Mouse (Mus musculus): ENCODE measurements around the gene Hlx. TPM values are rescaled to one million over a fixed set of nuclear protein-coding genes. Genes with fewer than 3 reads are reported as not detected.

Hlx gene
- total and polyA plus RNA-seq, 2 experiments from 2014 or later: 1.8 to 2.3 TPM

GRCm38 (mm10) chr1:184721121-184721520, 11.3 kb downstream of the Hlx start:
- no peak for TF ChIP-seq CTCF (IDR thresholded peaks at IDR 0.05; ENCODE audit: low read depth)
- ATAC-seq (no peak), DNase-seq (ENCODE audit: low spot score) (no peak)
- Histone ChIP-seq H3K27me3 (ENCODE audit: insufficient read depth, low read length) (peaks cover 90% of the 10 kb centered on the region), H3K9ac (replicated peaks; ENCODE audit: low read length) (no peak overlapping the region), H3K27ac (no peak overlapping the region), H3K4me1 (ENCODE audit: insufficient read depth, low read length) (no peaks in the 10 kb centered on the region), H3K9me3 (ENCODE audit: low read length) (no peaks in the 10 kb centered on the region), H3K4me2 (ENCODE audit: low read depth, low read length) (no peak overlapping the region), H3K4me3 (ENCODE audit: low read length) (no peak overlapping the region), H3K36me3 (ENCODE audit: insufficient read depth, low read length) (no peaks in the 10 kb centered on the region)
- 2% methylated on average over 9 of the region's 9 CpGs for WGBS

DNA sequence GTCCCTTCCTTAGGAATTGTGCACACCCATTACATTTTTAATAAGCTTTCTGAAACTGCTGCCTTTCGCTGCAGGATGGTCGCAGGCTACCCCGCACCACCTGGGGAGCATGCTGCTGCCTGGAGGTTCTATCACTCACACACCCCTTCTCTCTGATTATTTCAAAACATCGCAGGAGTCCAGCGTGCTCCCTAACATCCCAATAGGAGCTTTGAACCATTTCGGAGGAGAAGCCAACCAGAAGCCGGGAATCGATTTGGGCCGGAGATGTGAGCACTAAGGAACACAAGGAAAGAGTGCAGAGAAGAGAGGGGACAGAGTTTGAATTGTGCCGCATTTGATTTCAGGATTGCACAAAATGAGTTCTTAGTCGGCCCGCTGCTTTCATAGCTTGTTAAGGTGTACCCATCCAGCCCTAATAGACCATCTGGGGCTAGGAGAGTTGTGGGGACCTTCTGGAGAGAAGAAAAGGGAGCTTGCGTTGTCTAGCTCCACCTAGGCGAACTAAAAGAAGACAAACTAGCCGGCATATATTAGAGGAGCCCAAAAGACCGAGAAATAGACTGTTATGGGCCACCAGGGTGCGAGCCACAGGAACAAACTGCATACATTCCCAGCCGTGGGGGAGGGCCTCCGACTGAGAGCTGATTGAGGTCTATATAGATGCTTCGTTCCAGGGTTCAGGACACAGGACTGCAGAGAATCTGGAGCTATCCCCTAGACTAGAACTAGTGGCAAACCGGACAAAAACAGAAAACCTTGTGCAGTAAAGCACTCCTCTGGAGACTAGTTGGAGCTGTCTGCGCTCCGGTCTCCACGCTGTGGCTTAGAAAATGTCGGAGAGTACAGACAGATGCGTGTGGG, 12.0 kb downstream of the Hlx start:
- ATAC-seq (no peak), DNase-seq (ENCODE audit: low spot score) (no peak)
- H3K4me3 ChIP-seq (ENCODE audit: low read length): no peak overlapping the region; the same call in 1 of the 2 replicates
- H3K4me1 ChIP-seq (ENCODE audit: insufficient read depth, low read length): no peaks in the 10 kb centered on the region
- H3K9me3 ChIP-seq (ENCODE audit: low read length): no peaks in the 10 kb centered on the region
- H3K27ac ChIP-seq: no peak overlapping the region
- H3K9ac ChIP-seq (replicated peaks; ENCODE audit: low read length): no peak overlapping the region
- H3K27me3 ChIP-seq (ENCODE audit: insufficient read depth, low read length): peaks cover 90% of the 10 kb centered on the region
- no peak for TF ChIP-seq CTCF (IDR thresholded peaks at IDR 0.05; ENCODE audit: low read depth)
- no peaks in the 10 kb centered on the region for H3K36me3 ChIP-seq (ENCODE audit: insufficient read depth, low read length)
- H3K4me2 ChIP-seq (ENCODE audit: low read depth, low read length): no peak overlapping the region
- 2% methylated on average over 26 of the region's 26 CpGs for WGBS

DNA sequence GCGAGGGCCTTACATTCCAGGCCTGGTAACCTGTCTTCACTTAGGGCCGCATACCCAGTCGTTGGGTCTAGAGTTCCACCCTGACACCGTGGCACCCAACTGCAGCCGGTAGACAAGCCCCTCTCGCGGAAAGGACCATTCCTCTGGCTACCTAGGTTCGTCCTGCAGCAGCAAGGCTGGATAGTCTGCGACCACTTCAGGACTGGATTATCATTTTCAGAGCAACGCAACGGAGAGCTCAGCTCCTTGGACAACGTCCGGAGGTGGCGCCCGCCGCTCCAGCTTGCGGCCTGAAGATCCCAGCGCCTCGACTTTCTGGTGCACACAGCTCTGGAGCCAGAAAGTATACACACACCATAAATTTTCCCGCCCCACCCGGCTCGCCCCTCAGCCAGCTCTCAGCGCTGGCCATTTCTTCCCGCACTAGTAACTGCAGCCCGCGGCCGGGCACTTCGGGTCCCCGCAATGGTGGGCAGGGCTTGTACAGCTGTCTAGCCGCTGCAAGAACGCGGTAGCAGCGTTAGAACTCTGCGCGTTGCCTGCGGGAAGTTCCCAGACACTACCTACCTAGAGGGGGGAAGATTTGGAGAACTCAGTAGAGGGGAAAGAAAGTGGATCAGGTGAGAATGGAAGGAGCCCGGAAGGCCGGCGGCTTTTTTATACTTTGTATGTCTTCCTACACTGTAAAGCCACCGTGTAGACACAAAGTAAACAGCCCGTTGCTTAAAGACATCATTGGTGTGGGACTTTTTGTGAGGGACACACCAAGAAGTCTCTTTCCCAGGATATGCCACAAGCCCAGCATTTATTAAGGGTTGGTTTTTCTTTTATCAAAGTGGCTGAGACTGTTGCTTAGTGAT, 13.9 kb downstream of the Hlx start:
- Histone ChIP-seq H3K27me3 (ENCODE audit: insufficient read depth, low read length) (peaks cover 92% of the 10 kb centered on the region), H3K4me1 (ENCODE audit: insufficient read depth, low read length) (no peaks in the 10 kb centered on the region), H3K36me3 (ENCODE audit: insufficient read depth, low read length) (no peaks in the 10 kb centered on the region), H3K27ac (no peak overlapping the region), H3K4me3 (ENCODE audit: low read length) (peak overlapping the region; percentile 7; the same call in 1 of the 2 replicates), H3K9ac (replicated peaks; ENCODE audit: low read length) (no peak overlapping the region), H3K4me2 (ENCODE audit: low read depth, low read length) (0 out of 2 replicates have a peak overlapping the region, but pooled peaks have one; percentile 5), H3K9me3 (ENCODE audit: low read length) (no peaks in the 10 kb centered on the region)
- no peak for ATAC-seq
- 1% methylated on average over 41 of the region's 41 CpGs for WGBS
- no peak for TF ChIP-seq CTCF (IDR thresholded peaks at IDR 0.05; ENCODE audit: low read depth)
- no peak for DNase-seq (ENCODE audit: low spot score)

- Histone ChIP-seq H3K4me3 (ENCODE audit: low read length) (no peak overlapping the region), H3K27ac (no peak overlapping the region), H3K36me3 (ENCODE audit: insufficient read depth, low read length) (no peaks in the 10 kb centered on the region), H3K4me1 (ENCODE audit: insufficient read depth, low read length) (no peaks in the 10 kb centered on the region), H3K27me3 (ENCODE audit: insufficient read depth, low read length) (peaks cover 86% of the 10 kb centered on the region), H3K9me3 (ENCODE audit: low read length) (no peaks in the 10 kb centered on the region), H3K9ac (replicated peaks; ENCODE audit: low read length) (no peak overlapping the region), H3K4me2 (ENCODE audit: low read depth, low read length) (no peak overlapping the region)
- TF ChIP-seq CTCF (IDR thresholded peaks at IDR 0.05; ENCODE audit: low read depth): no peak
- no peak for DNase-seq (ENCODE audit: low spot score)
- ATAC-seq: no peak
- 2% methylated on average over 12 of the region's 12 CpGs for WGBS
Observed at GRCm38 (mm10) chr1:184717691-184718200, 14.7 kb downstream of the Hlx start.

GRCm38 (mm10) chr1:184717016-184717568, 15.3 kb downstream of the Hlx start:
- DNase-seq (ENCODE audit: low spot score): no peak
- under 1% methylated on average over 18 of the region's 18 CpGs for WGBS
- H3K27me3 ChIP-seq (ENCODE audit: insufficient read depth, low read length): peaks cover 80% of the 10 kb centered on the region
- H3K9me3 ChIP-seq (ENCODE audit: low read length): no peaks in the 10 kb centered on the region
- TF ChIP-seq CTCF (IDR thresholded peaks at IDR 0.05; ENCODE audit: low read depth): no peak
- H3K4me2 ChIP-seq (ENCODE audit: low read depth, low read length): no peak overlapping the region
- no peaks in the 10 kb centered on the region for H3K36me3 ChIP-seq (ENCODE audit: insufficient read depth, low read length)
- no peak for ATAC-seq
- H3K4me3 ChIP-seq (ENCODE audit: low read length): no peak overlapping the region
- no peak overlapping the region for H3K27ac ChIP-seq
- no peak overlapping the region for H3K9ac ChIP-seq (replicated peaks; ENCODE audit: low read length)
- H3K4me1 ChIP-seq (ENCODE audit: insufficient read depth, low read length): no peaks in the 10 kb centered on the region

- no peak overlapping the region for H3K4me3 ChIP-seq (ENCODE audit: low read length)
- H3K27ac ChIP-seq: no peak overlapping the region
- no peaks in the 10 kb centered on the region for H3K9me3 ChIP-seq (ENCODE audit: low read length)
- H3K9ac ChIP-seq (replicated peaks; ENCODE audit: low read length): no peak overlapping the region
- H3K27me3 ChIP-seq (ENCODE audit: insufficient read depth, low read length): peaks cover 71% of the 10 kb centered on the region
- no peaks in the 10 kb centered on the region for H3K4me1 ChIP-seq (ENCODE audit: insufficient read depth, low read length)
- ATAC-seq: no peak
- 3% methylated on average over 6 of the region's 6 CpGs for WGBS
- DNase-seq (ENCODE audit: low spot score): no peak
- H3K36me3 ChIP-seq (ENCODE audit: insufficient read depth, low read length): no peaks in the 10 kb centered on the region
- no peak overlapping the region for H3K4me2 ChIP-seq (ENCODE audit: low read depth, low read length)
- no peak for TF ChIP-seq CTCF (IDR thresholded peaks at IDR 0.05; ENCODE audit: low read depth)
Observed at GRCm38 (mm10) chr1:184716117-184716516, 16.3 kb downstream of the Hlx start.

Measured in hindbrain, postnatal 0 days (tissue).